Mouse (Mus musculus): ENCODE results near the gene Cx3cr1. TPM values are rescaled to one million over a fixed set of nuclear protein-coding genes. Genes with fewer than 3 reads are reported as not detected.
A peak's percentile ranks its signal among the peaks of the same experiment; 100 is the strongest.

The Cx3cr1 gene
- polyA plus RNA-seq, 1 experiment from 2014 or later, result 3.9 TPM

GRCm38 (mm10) chr9:119982956-119983551, 86.6 kb downstream of the Cx3cr1 start:
- Histone ChIP-seq H3K36me3 (ENCODE audit: control insufficient read depth, insufficient read depth, low read length) (no peaks in the 10 kb centered on the region), H3K4me2 (ENCODE audit: low read depth, low read length, severe bottlenecking) (peak overlapping the region; percentile 94), H3K4me1 (replicated peaks; ENCODE audit: control insufficient read depth, insufficient read depth, low read length) (peaks cover 35% of the 10 kb centered on the region), H3K9ac (ENCODE audit: low read length) (peak overlapping the region; percentile 58), H3K27me3 (ENCODE audit: control insufficient read depth, insufficient read depth, low read length) (peaks cover 5% of the 10 kb centered on the region; the same call in 1 of the 2 replicates), H3K27ac (ENCODE audit: low read depth, low read length) (no peak overlapping the region), H3K9me3 (ENCODE audit: control insufficient read depth, low read length) (no peaks in the 10 kb centered on the region), H3K4me3 (ENCODE audit: low read depth, low read length) (peak overlapping the region; percentile 55)
- 1% methylated on average over 47 of the region's 48 CpGs for WGBS
- ATAC-seq (replicated peaks; ENCODE audit: low FRiP score), result peak; percentile 8; the same call in 1 of the 2 replicates
- peak; percentile 60 for DNase-seq (ENCODE audit: low spot score)

- DNase-seq (ENCODE audit: low spot score), result peak; percentile 75
- no peaks in the 10 kb centered on the region for H3K36me3 ChIP-seq (ENCODE audit: control insufficient read depth, insufficient read depth, low read length)
- no peak overlapping the region; the same call in 1 of the 2 replicates for H3K9ac ChIP-seq (ENCODE audit: low read length)
- peak overlapping the region; percentile 55 for H3K4me3 ChIP-seq (ENCODE audit: low read depth, low read length)
- peak overlapping the region; percentile 94 for H3K4me2 ChIP-seq (ENCODE audit: low read depth, low read length, severe bottlenecking)
- H3K9me3 ChIP-seq (ENCODE audit: control insufficient read depth, low read length), result no peaks in the 10 kb centered on the region
- 2% methylated on average over 11 of the region's 11 CpGs for WGBS
- peaks cover 5% of the 10 kb centered on the region; the same call in 1 of the 2 replicates for H3K27me3 ChIP-seq (ENCODE audit: control insufficient read depth, insufficient read depth, low read length)
- H3K4me1 ChIP-seq (replicated peaks; ENCODE audit: control insufficient read depth, insufficient read depth, low read length), result peaks cover 35% of the 10 kb centered on the region
- ATAC-seq (replicated peaks; ENCODE audit: low FRiP score), result peak; percentile 25; the same call in 1 of the 2 replicates
- peak overlapping the region; percentile 75; the same call in 1 of the 2 replicates for H3K27ac ChIP-seq (ENCODE audit: low read depth, low read length)
Measured at GRCm38 (mm10) chr9:119982241-119982811, 87.4 kb downstream of the Cx3cr1 start.

- H3K9ac ChIP-seq (ENCODE audit: low read length), result peak overlapping the region; percentile 47
- WGBS, result 0% methylated on average over 16 of the region's 16 CpGs
- H3K4me3 ChIP-seq (ENCODE audit: low read depth, low read length), result peak overlapping the region; percentile 21; the same call in 1 of the 2 replicates
- peak overlapping the region; percentile 94 for H3K4me2 ChIP-seq (ENCODE audit: low read depth, low read length, severe bottlenecking)
- DNase-seq (ENCODE audit: low spot score) (peak; percentile 79), ATAC-seq (replicated peaks; ENCODE audit: low FRiP score) (peak; percentile 8; the same call in 1 of the 2 replicates)
- H3K36me3 ChIP-seq (ENCODE audit: control insufficient read depth, insufficient read depth, low read length), result no peaks in the 10 kb centered on the region
- peak overlapping the region; percentile 75 for H3K27ac ChIP-seq (ENCODE audit: low read depth, low read length)
- no peaks in the 10 kb centered on the region for H3K9me3 ChIP-seq (ENCODE audit: control insufficient read depth, low read length)
- H3K4me1 ChIP-seq (replicated peaks; ENCODE audit: control insufficient read depth, insufficient read depth, low read length), result peaks cover 35% of the 10 kb centered on the region
- H3K27me3 ChIP-seq (ENCODE audit: control insufficient read depth, insufficient read depth, low read length), result peaks cover 5% of the 10 kb centered on the region; the same call in 1 of the 2 replicates
Measured at GRCm38 (mm10) chr9:119981183-119982179, 88.2 kb downstream of the Cx3cr1 start.

- Histone ChIP-seq H3K4me1 (replicated peaks; ENCODE audit: control insufficient read depth, insufficient read depth, low read length) (peaks cover 35% of the 10 kb centered on the region), H3K4me3 (ENCODE audit: low read depth, low read length) (no peak overlapping the region), H3K27me3 (ENCODE audit: control insufficient read depth, insufficient read depth, low read length) (peaks cover 5% of the 10 kb centered on the region; the same call in 1 of the 2 replicates), H3K36me3 (ENCODE audit: control insufficient read depth, insufficient read depth, low read length) (no peaks in the 10 kb centered on the region), H3K9me3 (ENCODE audit: control insufficient read depth, low read length) (no peaks in the 10 kb centered on the region), H3K4me2 (ENCODE audit: low read depth, low read length, severe bottlenecking) (peak overlapping the region; percentile 94; the same call in 1 of the 2 replicates), H3K9ac (ENCODE audit: low read length) (peak overlapping the region; percentile 47), H3K27ac (ENCODE audit: low read depth, low read length) (peak overlapping the region; percentile 75)
- DNase-seq (ENCODE audit: low spot score) (no peak), ATAC-seq (replicated peaks; ENCODE audit: low FRiP score) (no peak)
- 7% methylated on average over 4 of the region's 4 CpGs for WGBS
Measured at GRCm38 (mm10) chr9:119980770-119981182, 88.9 kb downstream of the Cx3cr1 start.

GRCm38 (mm10) chr9:119979749-119980148, 89.9 kb downstream of the Cx3cr1 start:
- H3K4me2 ChIP-seq (ENCODE audit: low read depth, low read length, severe bottlenecking), result no peak overlapping the region
- no peak overlapping the region for H3K9ac ChIP-seq (ENCODE audit: low read length)
- H3K27me3 ChIP-seq (ENCODE audit: control insufficient read depth, insufficient read depth, low read length), result peaks cover 5% of the 10 kb centered on the region; the same call in 1 of the 2 replicates
- 44% methylated on average over 2 of the region's 2 CpGs for WGBS
- no peak overlapping the region for H3K4me3 ChIP-seq (ENCODE audit: low read depth, low read length)
- no peaks in the 10 kb centered on the region for H3K36me3 ChIP-seq (ENCODE audit: control insufficient read depth, insufficient read depth, low read length)
- H3K4me1 ChIP-seq (replicated peaks; ENCODE audit: control insufficient read depth, insufficient read depth, low read length), result peaks cover 35% of the 10 kb centered on the region
- no peak overlapping the region for H3K27ac ChIP-seq (ENCODE audit: low read depth, low read length)
- DNase-seq (ENCODE audit: low spot score) (no peak), ATAC-seq (replicated peaks; ENCODE audit: low FRiP score) (no peak)
- no peaks in the 10 kb centered on the region for H3K9me3 ChIP-seq (ENCODE audit: control insufficient read depth, low read length)

GRCm38 (mm10) chr9:119978811-119979441, 90.8 kb downstream of the Cx3cr1 start:
- Histone ChIP-seq H3K27ac (ENCODE audit: low read depth, low read length) (no peak overlapping the region), H3K27me3 (ENCODE audit: control insufficient read depth, insufficient read depth, low read length) (peaks cover 5% of the 10 kb centered on the region; the same call in 1 of the 2 replicates), H3K9ac (ENCODE audit: low read length) (no peak overlapping the region), H3K4me1 (replicated peaks; ENCODE audit: control insufficient read depth, insufficient read depth, low read length) (peaks cover 32% of the 10 kb centered on the region), H3K4me3 (ENCODE audit: low read depth, low read length) (no peak overlapping the region), H3K36me3 (ENCODE audit: control insufficient read depth, insufficient read depth, low read length) (no peaks in the 10 kb centered on the region), H3K4me2 (ENCODE audit: low read depth, low read length, severe bottlenecking) (no peak overlapping the region), H3K9me3 (ENCODE audit: control insufficient read depth, low read length) (no peaks in the 10 kb centered on the region)
- ATAC-seq (replicated peaks; ENCODE audit: low FRiP score) (no peak), DNase-seq (ENCODE audit: low spot score) (no peak)
- 84% methylated on average over 6 of the region's 6 CpGs for WGBS

GRCm38 (mm10) chr9:119978151-119978810, 91.4 kb downstream of the Cx3cr1 start:
- Histone ChIP-seq H3K27ac (ENCODE audit: low read depth, low read length) (no peak overlapping the region), H3K27me3 (ENCODE audit: control insufficient read depth, insufficient read depth, low read length) (peaks cover 5% of the 10 kb centered on the region; the same call in 1 of the 2 replicates), H3K9me3 (ENCODE audit: control insufficient read depth, low read length) (no peaks in the 10 kb centered on the region), H3K4me3 (ENCODE audit: low read depth, low read length) (no peak overlapping the region), H3K36me3 (ENCODE audit: control insufficient read depth, insufficient read depth, low read length) (no peaks in the 10 kb centered on the region), H3K4me1 (replicated peaks; ENCODE audit: control insufficient read depth, insufficient read depth, low read length) (peaks cover 30% of the 10 kb centered on the region), H3K4me2 (ENCODE audit: low read depth, low read length, severe bottlenecking) (no peak overlapping the region), H3K9ac (ENCODE audit: low read length) (no peak overlapping the region)
- 60% methylated on average over 9 of the region's 9 CpGs for WGBS
- ATAC-seq (replicated peaks; ENCODE audit: low FRiP score), result no peak
- no peak for DNase-seq (ENCODE audit: low spot score)
